Mouse (Mus musculus) neural tube, embryonic 12.5 days (tissue): ENCODE results near the gene Il1b. TPM values are rescaled to one million over a fixed set of nuclear protein-coding genes. Genes with fewer than 3 reads are reported as not detected.

Experiments used
- ATAC-seq: fragments of 200-750 bp; cut with Nextera tagmentation; 2 replicates; pipeline ENCODE4 v1.8.0; 2017; ENCODE audit warnings: low read depth, mild to moderate bottlenecking, moderate TSS enrichment, moderate library complexity; ENCODE audit not compliant: low FRiP score
- H3K27ac ChIP-seq: fragments of 300-500 bp; sonication (generic); 2 replicates; pipeline ENCODE4 v1.5.1; 2016
- H3K27me3 ChIP-seq: fragments of 300-500 bp; sonication (generic); replicated peaks from 2 replicates; pipeline ENCODE4 v1.6.1; 2016; ENCODE audit warnings: mild to moderate bottlenecking
- H3K36me3 ChIP-seq: fragments of 300-500 bp; sonication (generic); 2 replicates; pipeline ENCODE4 v1.6.1; 2016; ENCODE audit warnings: mild to moderate bottlenecking
- H3K4me1 ChIP-seq: fragments of 300-500 bp; sonication (generic); 2 replicates; pipeline ENCODE4 v1.6.1; 2016
- H3K4me2 ChIP-seq: fragments of 300-500 bp; sonication (generic); replicated peaks from 2 replicates; pipeline ENCODE4 v1.6.1; 2016; ENCODE audit warnings: mild to moderate bottlenecking
- H3K4me3 ChIP-seq: fragments of 300-500 bp; sonication (generic); 2 replicates; pipeline ENCODE4 v1.5.1; 2016
- H3K9ac ChIP-seq: fragments of 300-500 bp; sonication (generic); 2 replicates; pipeline ENCODE4 v1.6.1; 2016; ENCODE audit warnings: mild to moderate bottlenecking
- H3K9me3 ChIP-seq: fragments of 300-500 bp; sonication (generic); 2 replicates; pipeline ENCODE4 v1.6.1; 2016; ENCODE audit warnings: mild to moderate bottlenecking
- WGBS: fragments of 180-500 bp; shearing (Covaris S2); methylation state at CpG from one replicate; pipeline ENCODE4 v1.1.7; 2016; 5-methylcytosine and 5-hydroxymethylcytosine counted together
- polyA plus RNA-seq: library from polyadenylated mRNA; unstranded; fragments of >200 nt; fragmentation: Nextera tagmentation; extraction: Ambion mirVana; gene quantifications from 2 replicates; pipeline ENCODE4 v1.2.1, GENCODE M21; 2016

The Il1b gene
- polyA plus RNA-seq, 1 experiment from 2014 or later, result not detected

GRCm38 (mm10) chr2:129360975-129361560, 9.9 kb downstream of the Il1b start:
- no peaks in the 10 kb centered on the region for H3K9me3 ChIP-seq
- 84% methylated on average over 3 of the region's 3 CpGs for WGBS
- no peak overlapping the region for H3K9ac ChIP-seq
- no peak for ATAC-seq
- H3K27ac ChIP-seq, result no peak overlapping the region
- no peaks in the 10 kb centered on the region for H3K4me1 ChIP-seq
- no peak overlapping the region for H3K4me3 ChIP-seq
- no peaks in the 10 kb centered on the region for H3K36me3 ChIP-seq
- H3K27me3 ChIP-seq, result no peaks in the 10 kb centered on the region
- no peak overlapping the region for H3K4me2 ChIP-seq

GRCm38 (mm10) chr2:129360197-129360596, 10.7 kb downstream of the Il1b start:
- no peak for ATAC-seq
- Histone ChIP-seq H3K36me3 (no peaks in the 10 kb centered on the region), H3K27ac (no peak overlapping the region), H3K4me1 (no peaks in the 10 kb centered on the region), H3K27me3 (no peaks in the 10 kb centered on the region), H3K9me3 (no peaks in the 10 kb centered on the region), H3K9ac (no peak overlapping the region), H3K4me3 (no peak overlapping the region), H3K4me2 (no peak overlapping the region)
- 88% methylated on average over 10 of the region's 10 CpGs for WGBS

DNA sequence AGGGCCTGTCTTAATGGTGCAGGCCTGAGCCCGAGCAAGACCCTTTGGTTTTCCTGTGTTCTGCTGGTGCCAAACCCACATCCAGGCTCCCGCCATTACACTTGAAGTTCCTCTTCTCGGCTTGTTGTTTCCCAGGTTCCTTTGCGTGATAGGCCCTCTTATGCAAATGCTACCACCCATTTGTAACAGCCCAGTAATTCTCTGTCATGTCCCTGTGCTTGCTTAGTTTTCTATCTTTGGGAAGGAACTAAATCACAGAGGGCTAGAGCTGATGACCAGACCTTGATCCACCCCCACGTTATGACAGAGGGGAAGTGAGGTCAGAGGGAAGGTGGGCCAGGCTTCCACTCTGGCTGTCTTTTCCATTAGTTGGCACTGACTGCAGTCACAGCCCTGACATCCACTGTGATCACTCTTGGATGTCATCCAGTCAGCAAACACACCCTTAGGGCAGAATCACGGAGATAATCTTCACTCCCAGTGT, 32.8 kb downstream of the Il1b start:
- Histone ChIP-seq H3K27me3 (no peaks in the 10 kb centered on the region), H3K27ac (no peak overlapping the region), H3K4me1 (no peaks in the 10 kb centered on the region), H3K9ac (no peak overlapping the region), H3K4me2 (no peak overlapping the region), H3K36me3 (no peaks in the 10 kb centered on the region), H3K4me3 (no peak overlapping the region), H3K9me3 (no peaks in the 10 kb centered on the region; the same call in 1 of the 2 replicates)
- 84% methylated on average over 6 of the region's 6 CpGs for WGBS
- no peak for ATAC-seq

DNA sequence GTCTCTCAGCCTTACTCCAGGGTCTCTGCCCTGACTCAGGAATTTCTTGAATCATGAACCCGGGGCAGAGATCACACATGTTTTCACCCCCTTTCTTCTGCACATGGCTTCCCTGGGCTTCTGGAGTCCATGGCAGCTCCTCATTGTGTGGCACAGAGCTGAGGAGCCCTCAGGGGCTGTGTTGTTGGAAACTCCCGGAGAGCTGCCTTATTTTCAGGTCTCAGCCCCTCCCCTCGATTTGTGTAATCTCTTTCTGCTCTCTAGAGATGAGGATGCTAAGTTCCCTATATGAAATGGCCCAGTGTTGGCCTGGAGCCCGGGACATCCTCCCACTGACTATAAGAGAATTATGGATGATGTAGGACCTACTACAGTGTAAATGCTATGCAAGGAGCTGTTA, 37.5 kb downstream of the Il1b start:
- Histone ChIP-seq H3K4me1 (no peaks in the 10 kb centered on the region), H3K9ac (no peak overlapping the region), H3K4me2 (no peak overlapping the region), H3K27ac (no peak overlapping the region), H3K36me3 (no peaks in the 10 kb centered on the region), H3K9me3 (no peaks in the 10 kb centered on the region), H3K4me3 (no peak overlapping the region), H3K27me3 (no peaks in the 10 kb centered on the region)
- WGBS, result 62% methylated on average over 4 of the region's 4 CpGs
- ATAC-seq, result no peak

DNA sequence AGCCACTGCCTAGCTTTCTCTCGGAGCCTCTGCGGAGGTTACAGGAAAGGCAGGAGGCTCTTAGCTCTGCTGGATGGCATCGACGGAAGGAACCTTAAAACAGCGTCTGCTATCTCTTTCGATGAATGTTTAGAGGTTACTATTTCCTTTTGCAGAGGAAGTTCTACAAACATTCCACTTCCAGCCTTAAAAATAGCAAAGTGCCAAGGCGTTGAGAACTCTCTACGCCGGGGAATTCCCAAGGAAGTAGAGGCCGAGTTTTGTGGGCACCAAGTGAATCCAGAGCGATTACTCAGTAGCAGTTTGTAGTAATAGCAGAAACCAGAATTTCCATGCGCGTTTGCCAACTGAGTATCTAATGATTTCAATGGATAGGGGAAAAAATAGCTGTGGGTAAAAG, 40.4 kb downstream of the Il1b start:
- no peaks in the 10 kb centered on the region for H3K4me1 ChIP-seq
- no peaks in the 10 kb centered on the region for H3K27me3 ChIP-seq
- no peak overlapping the region for H3K27ac ChIP-seq
- ATAC-seq, result no peak
- H3K4me2 ChIP-seq, result no peak overlapping the region
- 90% methylated on average over 13 of the region's 13 CpGs for WGBS
- H3K36me3 ChIP-seq, result no peaks in the 10 kb centered on the region
- H3K4me3 ChIP-seq, result no peak overlapping the region
- no peak overlapping the region for H3K9ac ChIP-seq
- H3K9me3 ChIP-seq, result no peaks in the 10 kb centered on the region

DNA sequence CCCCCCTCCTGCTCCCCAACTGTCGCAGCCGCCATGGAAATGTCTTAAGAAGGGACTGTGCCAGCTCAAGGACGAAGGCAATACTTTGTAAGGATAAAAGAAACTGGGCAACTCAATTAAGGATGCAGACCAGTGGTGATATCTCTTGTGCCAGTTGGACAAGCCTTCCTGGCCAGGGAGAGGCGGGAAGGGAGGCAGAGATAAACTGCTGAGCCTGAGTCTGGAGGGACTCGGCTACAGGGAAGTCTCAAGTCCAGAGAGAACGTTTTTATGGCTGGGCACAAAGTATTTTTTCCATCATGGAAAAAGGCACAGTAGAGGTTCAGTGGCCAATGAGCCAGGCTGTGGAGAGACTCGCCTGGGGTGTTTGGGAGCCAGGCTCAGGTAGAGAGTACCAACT, 40.9 kb downstream of the Il1b start:
- 74% methylated on average over 7 of the region's 7 CpGs for WGBS
- ATAC-seq, result no peak

GRCm38 (mm10) chr2:129328238-129328637, 42.7 kb downstream of the Il1b start:
- 83% methylated on average over 4 of the region's 4 CpGs for WGBS
- Histone ChIP-seq H3K27ac (no peak overlapping the region), H3K27me3 (no peaks in the 10 kb centered on the region), H3K4me1 (no peaks in the 10 kb centered on the region), H3K9me3 (no peaks in the 10 kb centered on the region), H3K36me3 (no peaks in the 10 kb centered on the region), H3K4me2 (no peak overlapping the region), H3K4me3 (no peak overlapping the region), H3K9ac (no peak overlapping the region)
- ATAC-seq, result no peak

More for the DNA sequence above, 40.9 kb downstream of the Il1b start:
- Histone ChIP-seq H3K27ac (no peak overlapping the region), H3K27me3 (no peaks in the 10 kb centered on the region), H3K9ac (no peak overlapping the region), H3K9me3 (no peaks in the 10 kb centered on the region), H3K4me3 (no peak overlapping the region), H3K36me3 (no peaks in the 10 kb centered on the region), H3K4me2 (no peak overlapping the region), H3K4me1 (no peaks in the 10 kb centered on the region)

- no peaks in the 10 kb centered on the region for H3K36me3 ChIP-seq
- H3K4me3 ChIP-seq, result no peak overlapping the region
- WGBS, result 80% methylated on average over 3 of the region's 3 CpGs
- H3K4me2 ChIP-seq, result no peak overlapping the region
- no peak overlapping the region for H3K27ac ChIP-seq
- H3K9ac ChIP-seq, result no peak overlapping the region
- H3K4me1 ChIP-seq, result no peaks in the 10 kb centered on the region
- H3K27me3 ChIP-seq, result no peaks in the 10 kb centered on the region
- no peak for ATAC-seq
- no peaks in the 10 kb centered on the region for H3K9me3 ChIP-seq
These were observed 46.7 kb downstream of the Il1b start for GRCm38 (mm10) chr2:129324216-129324615.

DNA sequence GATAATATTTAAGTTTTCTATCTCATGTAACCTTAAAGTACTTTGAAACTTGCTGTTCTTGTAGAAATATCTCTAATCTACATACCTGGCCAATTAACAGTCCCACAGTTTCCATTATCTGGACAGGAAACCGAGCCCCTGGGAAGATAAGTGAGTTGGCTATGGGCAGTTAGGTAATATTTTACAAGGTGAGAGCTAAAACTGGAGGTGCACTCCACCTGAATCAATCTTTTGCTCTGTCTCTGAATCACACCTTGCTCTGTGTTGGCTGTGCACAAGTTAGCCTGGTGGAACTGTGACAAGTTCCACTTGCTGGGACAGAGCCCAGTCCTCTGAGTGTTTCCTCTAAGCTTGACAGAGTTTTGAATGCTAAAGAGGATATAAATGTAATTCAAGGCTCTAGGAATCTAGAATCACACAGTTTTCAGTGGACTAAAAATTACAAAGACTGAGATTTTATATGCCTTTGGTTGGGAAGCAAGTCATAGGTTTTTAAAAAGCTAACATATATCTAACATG, 48.8 kb downstream of the Il1b start:
- Histone ChIP-seq H3K36me3 (no peaks in the 10 kb centered on the region), H3K4me3 (no peak overlapping the region), H3K27ac (no peak overlapping the region), H3K4me2 (no peak overlapping the region), H3K27me3 (no peaks in the 10 kb centered on the region), H3K4me1 (no peaks in the 10 kb centered on the region), H3K9me3 (no peaks in the 10 kb centered on the region), H3K9ac (no peak overlapping the region)
- WGBS, result 77% methylated on average over 1 of the region's 1 CpGs
- ATAC-seq, result no peak

DNA sequence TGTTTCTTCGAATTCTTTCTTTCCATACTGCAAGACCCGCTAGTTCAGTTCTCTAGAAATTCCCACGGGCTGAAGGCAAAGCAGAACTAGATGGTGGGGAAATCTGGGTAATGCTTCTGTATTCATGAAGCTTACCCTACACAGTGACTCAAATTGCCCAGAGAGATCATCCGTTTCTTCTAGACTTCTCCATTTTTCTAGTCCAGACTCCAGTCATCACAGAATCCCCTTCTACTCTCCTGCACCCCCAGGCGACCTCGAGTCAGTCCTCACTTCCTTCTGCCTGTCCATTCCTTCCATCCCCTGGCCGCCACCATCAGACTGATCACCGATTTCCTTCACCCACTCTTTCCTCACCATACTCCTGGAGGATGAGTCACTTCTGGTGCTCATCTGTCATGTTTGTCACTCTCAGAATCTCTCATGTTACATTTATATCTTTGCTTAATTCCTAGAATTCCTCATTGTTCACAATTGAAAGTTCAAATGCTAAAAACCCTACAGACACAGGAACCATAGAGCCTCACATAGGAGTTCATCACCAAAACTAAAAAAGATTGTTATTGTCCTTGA, 50.8 kb downstream of the Il1b start:
- H3K9me3 ChIP-seq, result no peaks in the 10 kb centered on the region
- no peaks in the 10 kb centered on the region for H3K4me1 ChIP-seq
- no peaks in the 10 kb centered on the region for H3K27me3 ChIP-seq
- whole genome bisulfite sequencing, result 87% methylated on average over 8 of the region's 8 CpGs
- H3K4me3 ChIP-seq, result no peak overlapping the region
- H3K27ac ChIP-seq, result no peak overlapping the region
- no peak overlapping the region for H3K9ac ChIP-seq
- H3K36me3 ChIP-seq, result no peaks in the 10 kb centered on the region
- no peak overlapping the region for H3K4me2 ChIP-seq
- no peak for ATAC-seq

DNA sequence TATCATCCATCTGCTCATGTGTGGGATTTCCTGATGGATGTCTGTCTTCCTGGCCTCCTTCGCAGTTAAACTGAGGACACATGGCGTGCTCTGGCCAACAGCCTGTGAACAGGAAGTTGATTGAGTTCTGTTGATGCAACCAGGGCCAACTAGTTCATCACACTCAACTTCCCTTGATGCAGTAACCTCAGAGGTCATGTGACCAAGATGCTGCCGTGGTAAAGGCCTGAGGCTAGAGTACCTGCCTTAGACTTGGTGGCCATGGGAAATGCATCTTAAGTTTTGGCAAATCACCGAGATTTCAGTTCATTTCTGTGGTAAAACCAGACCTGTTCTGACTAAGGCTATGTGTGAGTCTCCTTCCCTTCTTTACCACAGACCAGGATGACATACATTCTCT, 55.1 kb downstream of the Il1b start:
- H3K4me1 ChIP-seq, result no peaks in the 10 kb centered on the region
- no peak overlapping the region for H3K9ac ChIP-seq
- no peaks in the 10 kb centered on the region for H3K9me3 ChIP-seq
- ATAC-seq, result no peak
- H3K4me3 ChIP-seq, result no peak overlapping the region
- H3K27ac ChIP-seq, result no peak overlapping the region
- no peak overlapping the region for H3K4me2 ChIP-seq
- H3K36me3 ChIP-seq, result no peaks in the 10 kb centered on the region
- 86% methylated on average over 4 of the region's 4 CpGs for WGBS
- H3K27me3 ChIP-seq, result no peaks in the 10 kb centered on the region

DNA sequence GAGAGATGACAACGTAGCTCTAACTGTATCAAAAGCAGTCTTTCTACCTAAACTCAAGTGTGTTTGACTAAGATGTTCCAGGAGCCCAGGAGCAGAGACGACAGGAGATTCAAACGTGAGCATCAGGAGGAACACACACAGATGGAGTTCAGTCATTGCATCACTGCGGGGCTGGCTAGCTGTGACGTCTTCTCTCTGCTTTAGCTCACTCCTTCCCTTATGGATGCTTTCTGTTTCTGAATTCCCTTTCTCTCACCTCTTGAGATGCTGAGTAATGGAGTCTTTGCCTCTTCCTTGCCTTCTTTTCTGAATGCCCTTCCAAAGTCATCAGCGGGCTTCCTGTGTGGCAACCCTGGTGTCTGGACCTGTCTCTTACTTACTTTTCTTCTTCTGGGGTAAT, 56.1 kb downstream of the Il1b start:
- no peak overlapping the region for H3K4me3 ChIP-seq
- ATAC-seq, result no peak
- WGBS, result 83% methylated on average over 6 of the region's 6 CpGs

More for the DNA sequence above, 56.1 kb downstream of the Il1b start:
- Histone ChIP-seq H3K27ac (no peak overlapping the region), H3K27me3 (no peaks in the 10 kb centered on the region), H3K9me3 (no peaks in the 10 kb centered on the region), H3K36me3 (no peaks in the 10 kb centered on the region), H3K4me1 (no peaks in the 10 kb centered on the region), H3K9ac (no peak overlapping the region), H3K4me2 (no peak overlapping the region)
